Mouse (Mus musculus) spleen, adult 18-20 months (tissue): ENCODE data around the gene Ppp1cb.

ENCODE experiments used
- DNase-seq, 2 experiments: peaks; one replicate each; pipeline ENCODE4 v3.0.0; 2022; ENCODE audit warnings: mixed read lengths in 2 of 2

Gene Ppp1cb

DNA sequence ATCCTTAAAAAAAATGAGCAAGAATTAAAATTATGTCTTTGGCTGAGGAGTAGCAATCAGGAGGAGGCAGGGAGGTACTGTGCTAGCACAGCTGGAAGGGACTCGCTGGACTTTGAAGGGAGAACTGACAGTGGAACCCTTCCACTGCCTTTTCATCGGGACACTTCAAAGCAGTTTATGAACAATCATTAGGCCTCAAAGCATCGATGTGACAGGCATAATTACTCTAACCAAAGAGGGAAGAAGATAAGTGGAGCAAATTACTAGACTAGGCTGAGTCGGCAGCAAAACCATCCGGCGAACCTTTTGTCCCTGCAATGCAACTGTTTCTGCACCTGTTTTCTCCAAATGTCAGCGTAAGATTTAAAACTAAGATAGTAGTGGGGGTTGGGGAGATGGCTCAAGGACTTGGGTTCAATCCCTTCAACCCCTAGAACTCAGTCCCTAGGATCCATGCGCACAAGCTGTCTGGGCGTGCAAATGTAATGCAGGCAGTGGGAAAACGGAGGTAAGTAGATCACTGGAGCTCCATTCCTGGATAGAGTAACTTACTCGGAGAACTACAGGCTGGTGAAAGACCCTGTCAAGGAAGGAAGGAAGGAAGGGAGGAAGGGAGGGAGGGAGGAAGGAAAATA is 13.2 kb upstream of the Ppp1cb start:
- DNase-seq: no peak

DNA sequence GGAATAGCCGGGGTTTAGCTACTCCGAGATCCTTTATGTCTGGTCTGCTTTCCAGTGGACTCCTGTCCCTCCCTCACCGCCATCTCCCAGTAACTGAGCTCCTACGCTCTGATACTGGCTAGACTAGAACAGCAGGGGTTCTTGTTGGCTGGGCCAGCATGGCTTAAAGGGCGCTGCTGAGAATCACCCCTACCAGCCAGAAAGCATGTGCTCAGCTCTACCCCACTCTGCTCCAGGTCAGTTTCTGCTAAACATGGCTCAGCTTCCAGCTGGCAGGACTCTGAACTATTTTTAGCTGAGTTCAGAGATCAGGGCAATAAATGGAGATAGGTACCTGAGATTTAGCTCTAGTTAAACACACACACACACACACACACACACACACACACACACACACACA is 12.2 kb upstream of the Ppp1cb start:
- no peak for DNase-seq

DNA sequence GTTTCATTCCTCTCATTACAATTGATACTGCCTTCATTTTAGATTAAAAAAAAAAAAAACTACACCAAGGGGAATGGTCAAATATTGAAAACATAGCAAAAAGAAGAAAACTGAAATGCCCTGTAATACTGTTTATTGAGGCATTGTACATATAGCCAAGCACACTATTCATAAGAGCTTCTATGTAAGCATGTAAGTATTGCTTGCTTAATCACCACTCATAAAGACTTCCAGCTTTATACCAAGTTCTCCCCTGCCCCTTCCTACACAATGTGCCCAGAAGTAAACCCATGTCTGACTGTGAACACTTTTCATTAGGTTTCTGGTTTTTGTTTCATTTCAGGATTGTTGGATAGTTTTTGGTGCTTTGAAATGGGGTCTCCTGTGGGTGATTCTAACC is 11.8 kb upstream of the Ppp1cb start:
- no peak for DNase-seq

DNA sequence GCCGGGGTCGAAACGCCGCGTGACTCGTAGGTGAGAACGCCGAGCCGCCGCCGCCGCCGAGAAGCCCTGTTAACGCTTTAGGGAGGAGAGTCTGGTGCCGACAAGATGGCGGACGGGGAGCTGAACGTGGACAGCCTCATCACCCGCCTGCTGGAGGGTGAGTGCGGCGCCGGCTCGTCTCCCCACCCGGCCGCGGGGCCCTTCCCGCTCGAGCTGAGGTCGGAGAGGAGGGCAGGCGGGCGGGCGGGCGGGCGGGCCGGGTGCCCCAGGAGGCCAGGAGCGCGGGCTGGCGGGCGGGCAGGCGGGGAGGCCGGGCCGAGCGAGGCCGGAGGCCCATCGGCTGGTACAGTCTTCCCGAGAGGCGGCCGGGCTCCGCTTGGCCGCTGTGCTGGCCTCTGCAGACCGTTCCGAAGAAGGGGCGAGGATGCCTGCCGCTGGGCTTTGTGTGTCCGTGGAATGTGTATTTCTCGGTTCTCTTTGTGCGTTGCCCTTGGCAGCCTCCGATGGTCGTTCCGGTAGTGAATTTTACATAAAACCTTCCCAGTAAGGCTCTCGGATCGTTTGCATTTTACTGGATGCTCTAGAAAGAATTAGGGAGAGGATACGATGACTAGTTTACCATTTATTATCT is 723 bp downstream of the Ppp1cb start:
- no peak for DNase-seq

DNA sequence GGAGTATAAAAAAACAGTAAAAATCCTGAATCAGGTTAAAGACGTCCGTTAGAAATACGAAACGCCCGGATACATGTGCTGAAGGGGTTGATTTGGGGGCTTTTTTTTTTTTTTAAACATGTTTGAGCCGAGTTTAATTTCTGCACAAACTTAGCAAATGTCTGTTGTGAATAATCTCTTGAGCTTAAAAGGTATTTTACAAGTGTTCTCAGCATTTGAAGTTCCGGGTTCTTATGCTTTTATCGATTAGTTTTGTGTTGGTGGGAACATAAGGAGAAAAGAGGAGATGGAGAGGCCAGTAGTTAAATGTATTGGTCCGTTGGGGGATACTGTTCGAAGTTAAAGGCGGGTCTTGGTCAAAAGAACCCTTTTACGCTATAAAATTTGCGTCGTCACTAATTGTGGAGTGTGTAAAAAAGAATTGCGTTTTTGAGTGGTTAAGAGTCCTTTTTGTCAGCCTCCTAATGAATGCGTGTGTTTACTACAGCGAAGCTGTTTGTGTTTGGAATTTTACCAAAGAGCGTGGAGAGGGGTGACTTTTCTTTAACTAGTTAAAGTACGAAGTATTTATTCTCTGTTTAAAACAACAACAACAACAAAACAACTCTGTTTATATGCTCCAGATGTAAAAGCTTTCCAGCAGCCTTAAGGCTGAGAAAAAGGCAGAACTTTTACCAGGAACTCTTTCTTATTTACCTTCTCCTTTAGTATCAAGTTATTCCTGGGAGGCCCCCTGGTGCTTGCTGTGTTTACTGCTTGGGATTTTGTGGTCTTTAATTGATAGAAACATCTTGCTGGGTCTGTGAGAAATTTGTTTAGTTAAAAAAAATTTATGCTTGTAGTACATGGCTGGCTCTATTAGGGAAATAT is 1.5 kb downstream of the Ppp1cb start:
- DNase-seq: peak in 1 of 2 experiments; percentile 41

DNA sequence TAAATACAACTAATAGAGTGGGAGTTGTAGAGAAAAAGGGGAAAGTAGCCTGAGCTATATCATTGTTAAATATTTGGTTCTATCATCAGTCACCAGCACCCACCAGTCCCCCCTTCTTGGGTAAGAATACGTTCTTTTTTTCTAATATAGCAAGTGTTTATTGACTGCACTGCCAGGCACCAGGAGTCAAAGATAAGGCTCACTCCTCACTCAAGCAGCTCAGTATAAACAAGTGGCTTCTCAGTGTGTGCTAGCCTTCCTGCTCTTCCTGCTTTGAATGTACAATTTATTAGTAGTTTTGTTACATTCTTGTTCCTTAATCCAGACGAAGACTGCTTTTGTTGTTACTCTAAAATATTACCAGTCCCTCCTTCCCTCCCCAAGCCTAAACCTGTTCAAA is 2.3 kb downstream of the Ppp1cb start:
- DNase-seq: no peak

DNA sequence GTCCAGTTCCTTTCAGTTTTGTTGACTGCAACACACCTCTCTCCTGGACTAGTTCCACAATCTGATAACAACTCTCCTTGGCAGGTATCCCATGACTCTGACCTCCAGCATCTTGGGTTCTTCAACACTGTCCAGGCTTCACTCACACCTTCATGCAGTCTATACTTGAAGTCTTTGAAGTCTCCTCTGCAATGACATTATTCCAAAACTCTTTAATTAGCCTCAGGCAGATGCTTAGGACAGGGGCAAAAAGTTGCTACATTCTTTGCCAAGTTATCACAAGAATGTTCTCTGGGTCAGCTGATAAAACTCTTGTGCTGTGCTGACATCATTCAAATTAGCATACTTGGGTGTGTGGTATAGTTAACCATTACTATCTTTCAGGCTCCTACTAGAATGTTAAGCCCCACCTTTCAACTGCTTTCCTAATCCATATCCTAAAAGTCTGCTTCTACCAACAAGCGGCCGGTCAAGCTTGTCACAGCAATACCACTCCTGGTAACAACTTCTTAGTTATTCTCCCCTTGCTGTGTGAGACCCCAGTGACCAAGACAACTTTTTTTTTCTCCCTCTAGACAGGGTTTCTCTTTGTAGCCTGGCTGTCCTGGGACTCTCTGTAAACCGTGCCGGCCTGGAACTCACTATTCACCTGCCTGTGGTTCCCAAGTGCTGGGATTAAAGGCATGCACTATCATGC is 13.8 kb downstream of the Ppp1cb start:
- no peak for DNase-seq

DNA sequence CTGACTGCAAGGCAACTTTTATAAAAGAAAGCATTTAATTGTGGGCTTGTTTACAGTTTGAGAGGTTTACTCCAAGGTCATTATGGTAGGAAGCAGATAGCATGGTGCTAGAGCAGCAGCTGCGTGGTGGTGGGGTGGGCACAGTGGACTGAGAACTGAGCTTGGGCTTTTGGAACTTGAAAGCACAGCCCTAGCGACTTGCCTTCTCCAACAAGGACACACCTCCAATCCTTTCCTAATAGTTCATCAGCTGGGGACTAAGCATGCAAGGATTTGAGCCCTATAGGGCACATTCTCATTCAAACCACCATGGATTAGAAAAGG is 14.3 kb downstream of the Ppp1cb start:
- no peak for DNase-seq

DNA sequence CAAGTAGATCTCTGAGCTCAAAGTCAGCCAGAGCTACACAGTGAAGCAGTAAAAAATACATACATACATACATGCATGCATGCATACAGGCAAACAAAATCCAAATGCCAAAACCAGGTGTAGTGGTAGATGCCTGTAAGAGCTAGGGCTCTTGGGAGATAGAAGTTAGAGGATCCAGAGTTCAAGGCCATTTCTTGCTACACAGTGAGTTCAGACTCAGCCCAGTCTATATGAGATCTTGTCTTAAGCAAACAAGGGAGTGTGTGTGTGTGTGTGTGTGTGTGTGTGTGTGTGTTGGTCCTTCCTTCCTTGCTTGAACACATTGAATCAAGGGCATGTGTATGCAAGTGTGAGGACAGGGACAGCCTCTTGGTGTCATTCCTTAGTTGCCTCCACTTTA is 17.9 kb downstream of the Ppp1cb start:
- DNase-seq: no peak

DNA sequence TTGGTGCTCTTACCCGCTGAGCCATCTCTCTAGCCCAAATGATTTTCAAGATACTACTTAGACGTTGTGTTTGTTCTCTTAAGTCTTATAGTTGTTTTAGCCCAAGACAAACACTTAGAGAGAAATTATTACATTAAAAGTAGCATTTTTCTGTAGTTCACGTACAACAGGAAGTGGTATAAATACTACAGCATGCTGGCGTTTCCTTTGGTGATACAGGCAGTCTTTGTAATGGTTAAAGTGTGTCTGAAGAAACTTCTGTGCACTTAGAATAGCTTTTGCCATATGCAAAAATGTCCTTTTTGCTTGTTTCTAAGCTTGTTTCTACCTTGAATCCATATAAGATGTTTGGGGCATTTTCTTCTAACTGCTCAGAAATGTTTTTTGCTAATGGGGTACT is 20.3 kb downstream of the Ppp1cb start:
- DNase-seq: no peak

DNA sequence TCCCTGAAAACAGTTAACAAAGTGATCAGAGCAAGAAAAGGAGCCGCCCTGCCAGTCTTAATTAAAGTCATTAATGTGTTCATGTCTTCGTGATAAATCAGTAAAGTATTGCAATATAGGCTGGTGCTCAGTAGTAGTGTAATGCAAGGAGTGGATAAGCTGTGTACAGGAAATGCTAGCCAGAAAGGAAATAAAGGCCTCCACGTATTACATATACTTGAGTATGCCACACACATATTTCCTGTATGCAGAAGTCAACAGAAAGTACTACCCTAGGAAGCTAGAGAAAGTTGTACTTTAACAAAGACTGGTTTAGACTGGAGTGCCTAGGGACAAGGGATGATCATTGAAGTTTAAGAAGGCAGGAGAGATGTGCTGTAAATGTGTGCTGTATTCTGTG is 26.8 kb downstream of the Ppp1cb start:
- DNase-seq: no peak

DNA sequence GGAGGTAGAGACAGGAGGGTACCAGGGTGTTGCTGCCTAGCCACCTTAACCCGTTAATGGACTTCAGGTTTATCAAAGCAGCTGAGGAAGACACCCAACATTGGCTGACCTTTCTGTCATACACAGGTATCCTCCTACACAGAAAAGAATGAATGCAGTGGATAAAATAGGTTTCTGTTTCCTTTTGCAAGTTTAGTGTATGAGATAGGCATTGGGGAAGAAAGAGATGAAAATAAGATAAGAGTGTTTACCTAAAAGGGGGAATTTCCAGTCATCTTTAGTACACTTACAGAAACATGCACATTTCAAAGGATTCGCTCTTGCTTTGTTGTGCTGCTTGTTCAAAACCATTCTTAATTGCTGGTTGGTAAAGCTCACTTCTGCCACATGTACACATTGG is 29.4 kb downstream of the Ppp1cb start:
- no peak for DNase-seq

DNA sequence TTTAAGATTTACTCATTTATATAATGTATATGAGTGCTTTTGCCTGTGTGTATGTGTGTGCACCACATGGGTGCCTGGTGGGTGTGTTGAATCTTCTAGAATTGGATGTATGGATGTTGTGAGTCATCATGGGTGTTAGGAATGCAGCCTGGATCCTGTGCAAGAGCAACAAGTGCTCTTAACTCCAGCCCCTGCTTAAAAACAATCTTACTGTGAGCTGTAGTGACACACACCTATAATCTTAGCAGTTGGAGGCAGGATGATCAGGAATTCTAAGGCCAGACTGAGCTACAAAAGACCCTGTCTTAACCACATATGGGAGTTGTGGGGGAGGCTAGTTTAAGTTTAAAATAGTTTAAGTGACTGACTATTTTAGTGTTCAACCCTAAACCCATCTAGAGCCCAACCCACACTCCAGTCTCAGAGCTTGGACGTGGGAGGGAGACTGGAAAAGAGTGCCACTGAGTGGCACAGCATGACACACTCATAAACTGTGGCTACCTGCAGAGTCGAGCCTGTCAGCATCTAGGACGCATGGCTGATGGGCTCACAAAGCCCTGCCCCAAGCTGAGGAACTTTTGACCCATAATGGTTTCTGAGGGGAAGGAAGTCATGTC is 35.5 kb downstream of the Ppp1cb start:
- no peak for DNase-seq

DNA sequence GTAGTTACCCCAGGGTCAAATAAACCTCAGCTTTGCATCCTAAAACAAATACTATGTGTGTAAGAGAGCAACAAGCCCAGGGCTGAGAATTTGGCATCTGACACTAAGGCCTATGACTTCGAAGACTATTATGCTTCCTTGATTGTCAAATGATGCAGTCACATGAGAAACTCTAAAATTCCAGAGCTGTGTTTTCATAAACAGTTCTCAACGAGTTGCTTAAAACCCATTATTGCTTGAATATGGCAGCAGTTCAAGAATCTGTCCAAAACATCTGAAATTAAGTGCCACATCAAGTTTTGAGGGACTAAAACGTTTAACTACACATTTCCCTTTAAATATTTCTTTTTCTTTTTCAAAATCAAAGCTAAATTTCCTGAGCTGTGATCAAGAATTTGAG is 50.1 kb downstream of the Ppp1cb start:
- DNase-seq: no peak

DNA sequence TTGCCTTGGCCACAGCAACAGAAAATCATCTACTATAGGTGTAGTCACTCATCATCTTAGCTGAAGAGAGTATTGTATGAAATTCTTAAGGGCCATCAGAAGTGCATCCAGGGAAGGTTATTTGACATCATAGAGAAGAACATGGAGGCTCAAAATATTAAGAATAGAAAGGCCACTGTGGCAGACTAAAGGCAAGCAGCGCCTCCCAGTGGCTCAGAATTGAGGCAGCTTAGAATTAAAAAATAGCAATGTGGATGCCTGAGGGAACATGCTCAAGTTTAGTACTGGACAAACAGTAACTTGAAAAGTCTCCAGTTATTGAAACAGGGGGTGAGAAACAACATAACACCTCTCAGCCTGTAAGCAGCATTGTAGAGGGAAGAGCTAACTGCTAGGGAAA is 61.7 kb downstream of the Ppp1cb start:
- DNase-seq: peak in 1 of 2 experiments; percentile 42

DNA sequence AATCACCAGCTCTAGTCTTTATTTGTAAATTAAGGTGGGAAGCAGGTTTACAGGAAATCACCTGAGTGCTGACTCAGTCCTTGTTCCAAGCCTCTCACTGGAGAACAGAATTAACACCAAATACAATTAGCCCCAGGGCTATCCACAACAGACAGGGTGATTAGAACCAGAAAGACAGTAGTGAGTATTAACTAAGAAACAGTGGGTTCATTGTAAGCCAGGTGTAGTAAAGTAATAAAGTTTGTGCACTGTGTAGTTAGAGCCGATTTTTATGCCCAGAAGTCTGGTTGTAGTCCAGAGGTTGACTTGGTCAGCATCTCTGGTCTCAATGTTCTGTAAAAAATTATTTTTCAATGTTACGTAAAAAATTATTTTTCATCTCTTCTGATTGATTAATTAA is 90.8 kb downstream of the Ppp1cb start:
- no peak for DNase-seq

DNA sequence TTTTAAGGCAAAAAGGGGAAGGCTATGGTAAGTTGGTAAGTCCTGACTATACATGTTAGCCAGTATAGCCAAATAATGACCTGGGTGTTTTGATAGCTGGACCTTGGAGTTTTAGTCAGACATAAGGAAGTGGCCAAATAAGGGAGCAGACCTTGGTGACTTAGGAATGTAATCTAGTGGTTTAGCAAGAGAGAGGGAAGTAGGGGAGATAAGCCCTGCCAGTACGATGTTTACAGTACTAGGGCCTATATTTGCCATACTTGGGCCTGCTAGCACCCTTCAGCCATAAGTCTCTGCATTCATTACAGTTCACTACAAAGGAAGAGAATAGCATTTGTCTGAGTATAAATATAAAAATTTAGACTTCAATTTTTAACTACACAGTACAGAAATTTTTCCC is 106.1 kb downstream of the Ppp1cb start:
- no peak for DNase-seq
